Mouse (Mus musculus) midbrain, postnatal 0 days (tissue): ENCODE measurements around the gene Zfp617. TPM values are rescaled to one million over a fixed set of nuclear protein-coding genes. Genes with fewer than 3 reads are reported as not detected.
A peak's percentile ranks its signal among the peaks of the same experiment; 100 is the strongest.

Experiments used
- ATAC-seq: fragments of 200-750 bp; cut with Nextera tagmentation; 2 replicates; pipeline ENCODE4 v1.8.0; 2017; ENCODE audit warnings: moderate number of reproducible peaks, mild to moderate bottlenecking, moderate TSS enrichment, moderate library complexity; ENCODE audit not compliant: low FRiP score
- DNase-seq: peaks from one replicate; pipeline ENCODE4 v3.0.0-alpha.2; 2015; ENCODE audit warnings: low spot score
- H3K27ac ChIP-seq: fragments of 300-500 bp; sonication (generic); 2 replicates; pipeline ENCODE4 v1.5.1; 2014; ENCODE audit warnings: low read depth, mild to moderate bottlenecking, low read length, mixed read lengths
- H3K27me3 ChIP-seq: fragments of 300-500 bp; sonication (generic); 2 replicates; pipeline ENCODE4 v1.6.1; 2014; ENCODE audit warnings: low read length, control low read depth, mixed read lengths; ENCODE audit not compliant: insufficient read depth
- H3K36me3 ChIP-seq: fragments of 300-500 bp; sonication (generic); 2 replicates; pipeline ENCODE4 v1.6.1; 2014; ENCODE audit warnings: low read length, control low read depth, mixed read lengths; ENCODE audit not compliant: insufficient read depth
- H3K4me1 ChIP-seq: fragments of 300-500 bp; sonication (generic); 2 replicates; pipeline ENCODE4 v1.6.1; 2014; ENCODE audit warnings: mild to moderate bottlenecking, control low read depth, antibody characterized with exemption, low read length, mixed read lengths; ENCODE audit not compliant: insufficient read depth
- H3K4me2 ChIP-seq: fragments of 300-500 bp; sonication (generic); 2 replicates; pipeline ENCODE4 v1.6.1; 2014; ENCODE audit warnings: low read depth, mild to moderate bottlenecking, low read length, mixed read lengths; ENCODE audit not compliant: poor library complexity, severe bottlenecking
- H3K4me3 ChIP-seq: fragments of 300-500 bp; sonication (generic); 2 replicates; pipeline ENCODE4 v1.5.1; 2014; ENCODE audit warnings: low read depth, mild to moderate bottlenecking, low read length, moderate library complexity
- H3K9ac ChIP-seq: fragments of 300-500 bp; sonication (generic); replicated peaks from 2 replicates; pipeline ENCODE4 v1.6.1; 2014; ENCODE audit warnings: mild to moderate bottlenecking, low read length, moderate library complexity, mixed read lengths; ENCODE audit not compliant: poor library complexity, severe bottlenecking
- H3K9me3 ChIP-seq: fragments of 300-500 bp; sonication (generic); 2 replicates; pipeline ENCODE4 v1.6.1; 2016; ENCODE audit warnings: low read length, control low read depth
- CTCF ChIP-seq: IDR thresholded peaks from 2 replicates; pipeline ENCODE4 v1.5.1; 2016; ENCODE audit warnings: antibody characterized with exemption, mild to moderate bottlenecking
- WGBS: fragments of 180-500 bp; shearing (Covaris S2); extraction: QIAGEN DNeasy Blood & Tissue Kit; methylation state at CpG from one replicate; pipeline ENCODE4 v1.1.7; 2014; 5-methylcytosine and 5-hydroxymethylcytosine counted together
- polyA plus RNA-seq: library from polyadenylated mRNA; unstranded; fragments of >200 nt; fragmentation: Nextera tagmentation; extraction: Ambion mirVana; gene quantifications from 2 replicates; pipeline ENCODE4 v1.2.1, GENCODE M21; 2015
- total RNA-seq: library from RNA; depleted of rRNA; stranded (reverse); fragments of >200 nt; gene quantifications from 2 replicates; pipeline ENCODE4 v1.2.3, GENCODE M21; 2014; rRNA removed

Gene Zfp617
- total and polyA plus RNA-seq, 2 experiments from 2014 or later: 17.6 to 19.9 TPM

- peak; percentile 35 for DNase-seq
- Histone ChIP-seq H3K27ac (no peak overlapping the region), H3K27me3 (no peaks in the 10 kb centered on the region), H3K9me3 (no peaks in the 10 kb centered on the region), H3K4me2 (no peak overlapping the region), H3K36me3 (peaks cover 16% of the 10 kb centered on the region; the same call in 1 of the 2 replicates), H3K4me3 (no peak overlapping the region), H3K9ac (no peak overlapping the region), H3K4me1 (no peaks in the 10 kb centered on the region)
- ATAC-seq: 0 out of 2 replicates have a peak, but pooled peaks have one; percentile 38
- peak; percentile 75 for TF ChIP-seq CTCF
- 79% methylated on average over 1 of the region's 1 CpGs for WGBS
These were observed 63.5 kb downstream of the Zfp617 start for GRCm38 (mm10) chr8:71971945-71972344.

- no peak overlapping the region for H3K27ac ChIP-seq
- WGBS: 86% methylated on average over 3 of the region's 3 CpGs
- TF ChIP-seq CTCF: no peak
- H3K27me3 ChIP-seq: no peaks in the 10 kb centered on the region
- no peak overlapping the region for H3K4me2 ChIP-seq
- H3K4me1 ChIP-seq: no peaks in the 10 kb centered on the region
- H3K4me3 ChIP-seq: no peak overlapping the region
- no peak overlapping the region for H3K9ac ChIP-seq
- ATAC-seq: no peak
- no peak for DNase-seq
- no peaks in the 10 kb centered on the region for H3K36me3 ChIP-seq
- no peaks in the 10 kb centered on the region for H3K9me3 ChIP-seq
These were observed 65.8 kb downstream of the Zfp617 start for GRCm38 (mm10) chr8:71974211-71974610.

GRCm38 (mm10) chr8:71981032-71981431, 72.6 kb downstream of the Zfp617 start:
- DNase-seq: no peak
- no peak overlapping the region for H3K9ac ChIP-seq
- H3K27ac ChIP-seq: no peak overlapping the region
- H3K4me2 ChIP-seq: no peak overlapping the region
- H3K4me3 ChIP-seq: no peak overlapping the region
- H3K36me3 ChIP-seq: no peaks in the 10 kb centered on the region
- 75% methylated on average over 2 of the region's 2 CpGs for WGBS
- H3K4me1 ChIP-seq: no peaks in the 10 kb centered on the region
- no peaks in the 10 kb centered on the region for H3K9me3 ChIP-seq
- TF ChIP-seq CTCF: no peak
- no peak for ATAC-seq
- no peaks in the 10 kb centered on the region for H3K27me3 ChIP-seq

- Histone ChIP-seq H3K4me2 (no peak overlapping the region), H3K4me3 (no peak overlapping the region), H3K9ac (no peak overlapping the region), H3K4me1 (no peaks in the 10 kb centered on the region), H3K27ac (no peak overlapping the region), H3K9me3 (no peaks in the 10 kb centered on the region), H3K27me3 (no peaks in the 10 kb centered on the region), H3K36me3 (no peaks in the 10 kb centered on the region)
- no peak for DNase-seq
- no peak for ATAC-seq
- 82% methylated on average over 4 of the region's 4 CpGs for WGBS
- no peak for TF ChIP-seq CTCF
These were observed 73.0 kb downstream of the Zfp617 start for GRCm38 (mm10) chr8:71981456-71981855.

Other genes starting within 250 kb of the Zfp617 start
- 69.0 and 70.8 TPM in 2 replicates for gene Unc13a, start 236.9 kb upstream of the Zfp617 start, total RNA-seq
- 14.5 and 16.2 TPM in 2 replicates for gene Unc13a, start 236.9 kb upstream of the Zfp617 start, polyA plus RNA-seq
- 9.0 and 12.3 TPM in 2 replicates for gene Jak3, start 232.3 kb upstream of the Zfp617 start, total RNA-seq
- gene Jak3, start 232.3 kb upstream of the Zfp617 start, polyA plus RNA-seq: 6.4 and 7.1 TPM in 2 replicates
- gene Insl3, start 219.4 kb upstream of the Zfp617 start, total RNA-seq: not detected in 2 replicates
- 1.2 and 2.1 TPM in 2 replicates for gene Insl3, start 219.4 kb upstream of the Zfp617 start, polyA plus RNA-seq
- 0.24 and 1.6 TPM in 2 replicates for gene B3gnt3, start 206.8 kb upstream of the Zfp617 start, total RNA-seq
- 0.31 and 0.50 TPM in 2 replicates for gene B3gnt3, start 206.8 kb upstream of the Zfp617 start, polyA plus RNA-seq
- 109 and 114 TPM in 2 replicates for gene Fcho1, start 182.9 kb upstream of the Zfp617 start, total RNA-seq
- 88.4 and 89.5 TPM in 2 replicates for gene Fcho1, start 182.9 kb upstream of the Zfp617 start, polyA plus RNA-seq
- 9.0 and 12.0 TPM in 2 replicates for gene Zfp709, start 26.6 kb upstream of the Zfp617 start, total RNA-seq
- gene Zfp709, start 26.6 kb upstream of the Zfp617 start, polyA plus RNA-seq: 5.6 and 6.0 TPM in 2 replicates
- 14.6 and 19.6 TPM in 2 replicates for gene Zfp882, start within 50 bp of the Zfp617 start, total RNA-seq
- 6.3 and 6.8 TPM in 2 replicates for gene Zfp882, start within 50 bp of the Zfp617 start, polyA plus RNA-seq
- 18.1 and 28.2 TPM in 2 replicates for gene Zfp961, start 42.4 kb downstream of the Zfp617 start, total RNA-seq
- 12.5 and 13.4 TPM in 2 replicates for gene Zfp961, start 42.4 kb downstream of the Zfp617 start, polyA plus RNA-seq
- 0.19 TPM in 1 of 2 replicates, not detected in the other for gene Cyp4f18, start 101.0 kb downstream of the Zfp617 start, total RNA-seq
- 0.44 and 0.49 TPM in 2 replicates for gene Cyp4f18, start 101.0 kb downstream of the Zfp617 start, polyA plus RNA-seq
- not detected in 2 replicates for gene Olfr372, start 132.6 kb downstream of the Zfp617 start, total RNA-seq
- not detected in 2 replicates for gene Olfr372, start 132.6 kb downstream of the Zfp617 start, polyA plus RNA-seq
- gene Olfr373, start 174.5 kb downstream of the Zfp617 start, total RNA-seq: not detected in 2 replicates
- gene Olfr373, start 174.5 kb downstream of the Zfp617 start, polyA plus RNA-seq: not detected in 2 replicates
- gene Olfr374, start 198.4 kb downstream of the Zfp617 start, total RNA-seq: not detected in 2 replicates
- gene Olfr374, start 198.4 kb downstream of the Zfp617 start, polyA plus RNA-seq: not detected in 2 replicates
- gene Tpm4, start 226.3 kb downstream of the Zfp617 start, total RNA-seq: 82.1 and 108 TPM in 2 replicates
- 87.5 and 91.5 TPM in 2 replicates for gene Tpm4, start 226.3 kb downstream of the Zfp617 start, polyA plus RNA-seq